Mouse (Mus musculus): ENCODE measurements at regions not wholly inside any gene's neighbourhood (a gene's known extent, or its start where the extent isn't known, plus 50 kb on each side); places are given as distances from the start of the nearest gene placed in this dataset.

DNA sequence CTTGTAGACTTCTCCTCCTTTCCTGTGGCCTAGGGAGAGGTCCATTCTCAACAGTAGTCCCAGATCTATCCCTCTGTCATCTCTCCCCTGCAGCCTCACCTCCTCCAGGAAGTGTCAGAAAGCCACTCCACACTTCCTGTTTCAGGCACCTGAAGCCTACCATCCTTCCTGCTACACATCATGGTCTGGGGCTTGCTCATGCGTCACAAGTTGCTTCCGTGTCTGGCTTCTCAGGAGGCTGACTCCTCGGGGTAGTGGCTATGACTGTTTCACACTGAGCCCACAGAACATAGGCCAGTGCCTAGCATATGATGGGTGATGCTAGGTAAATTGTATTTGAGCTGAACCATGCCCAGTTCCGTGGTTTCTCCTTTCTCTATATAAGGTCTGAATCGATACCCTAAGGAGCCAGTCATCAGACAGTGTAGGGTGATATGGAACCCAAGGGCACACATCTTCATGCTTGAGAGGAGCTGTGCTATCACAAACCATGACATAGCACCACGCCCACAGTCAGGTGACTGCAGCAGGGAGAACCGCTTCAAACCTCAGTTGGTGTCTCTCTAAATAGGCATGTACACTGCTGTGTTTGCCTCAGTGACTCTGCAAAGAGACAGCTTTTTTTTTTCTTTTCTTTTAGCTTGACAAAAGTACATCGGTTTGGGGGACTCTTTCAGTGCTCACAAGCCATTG lies 272.2 kb downstream of the Sec61b start:
- DNase-seq: no peak

DNA sequence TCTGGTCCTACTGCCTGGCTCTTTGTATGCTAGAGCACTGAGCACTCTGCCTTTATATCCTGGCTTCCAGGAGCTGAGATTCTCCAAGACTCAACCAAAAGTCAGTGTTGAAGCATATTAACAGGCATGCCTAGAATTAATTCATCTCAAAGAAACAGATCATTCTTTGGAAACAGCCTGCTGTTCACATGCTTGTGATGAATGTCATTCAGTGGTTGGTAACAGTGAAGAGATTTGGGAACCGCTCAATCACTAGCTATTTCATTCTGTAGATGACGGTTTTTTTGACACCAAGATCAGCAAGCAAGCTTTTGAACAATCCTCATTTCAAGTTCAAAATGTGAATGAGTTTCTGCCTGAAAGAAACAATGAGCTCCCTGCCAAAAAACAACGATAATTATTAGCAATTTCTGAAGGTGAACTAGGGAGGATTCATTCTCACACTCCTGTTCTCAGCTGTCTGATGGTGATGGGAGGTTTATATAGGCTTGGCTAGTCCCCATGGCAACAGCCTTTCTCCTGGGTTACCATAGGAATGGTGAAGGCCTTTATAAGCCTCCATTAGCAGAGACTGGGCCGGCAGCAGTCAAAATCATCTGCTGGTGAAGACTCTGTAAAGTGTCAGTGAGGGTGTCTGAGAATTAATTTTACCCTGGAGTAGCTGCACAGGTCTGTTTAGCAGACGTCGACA lies 272.6 kb upstream of the Nr4a3 start:
- DNase-seq: no peak

DNA sequence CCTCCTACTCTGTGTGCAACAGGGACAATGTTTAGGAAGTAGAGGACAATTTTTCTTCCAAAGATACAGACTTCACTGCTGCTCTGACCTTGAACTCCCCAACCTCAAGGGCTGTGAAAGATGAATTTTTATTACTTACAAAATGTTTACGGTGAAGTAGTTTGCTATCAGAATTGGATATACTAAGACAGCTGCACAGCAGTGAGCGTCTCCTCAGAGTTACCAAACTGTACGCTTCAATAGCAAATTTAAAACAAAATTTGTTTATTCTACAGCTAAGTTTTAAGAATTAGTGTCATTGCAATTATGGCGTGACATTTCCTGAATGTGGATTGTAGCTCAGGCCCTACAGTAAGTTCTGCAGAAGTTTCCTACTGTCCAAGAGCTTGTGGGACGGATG lies 270.3 kb upstream of the Nr4a3 start:
- no peak for DNase-seq

GRCm38 (mm10) chr4:47781039-47781438 lies 263.9 kb upstream of the Nr4a3 start:
- DNase-seq: no peak

- DNase-seq: no peak
Measured at GRCm38 (mm10) chr4:47796977-47797376, 248.0 kb upstream of the Nr4a3 start.

DNA sequence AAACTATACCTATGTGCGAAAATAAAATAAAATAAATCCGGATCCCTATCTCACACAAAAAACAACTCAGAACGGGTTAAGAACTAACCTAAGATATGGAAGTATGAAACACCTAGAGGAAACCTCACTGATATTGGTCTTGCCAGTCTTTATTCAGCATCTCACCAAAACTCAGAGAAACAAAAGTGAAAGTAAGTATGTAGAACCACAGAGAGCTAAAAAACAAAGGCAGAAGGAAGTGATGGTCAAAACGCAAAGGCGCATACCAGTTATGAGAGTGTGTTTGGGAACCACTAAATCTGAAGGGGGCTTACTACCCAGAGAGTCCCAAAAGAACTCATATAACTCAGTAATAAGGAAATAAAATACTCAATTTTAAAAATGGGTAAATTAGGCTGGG lies 245.8 kb upstream of the Nr4a3 start:
- no peak for DNase-seq

DNA sequence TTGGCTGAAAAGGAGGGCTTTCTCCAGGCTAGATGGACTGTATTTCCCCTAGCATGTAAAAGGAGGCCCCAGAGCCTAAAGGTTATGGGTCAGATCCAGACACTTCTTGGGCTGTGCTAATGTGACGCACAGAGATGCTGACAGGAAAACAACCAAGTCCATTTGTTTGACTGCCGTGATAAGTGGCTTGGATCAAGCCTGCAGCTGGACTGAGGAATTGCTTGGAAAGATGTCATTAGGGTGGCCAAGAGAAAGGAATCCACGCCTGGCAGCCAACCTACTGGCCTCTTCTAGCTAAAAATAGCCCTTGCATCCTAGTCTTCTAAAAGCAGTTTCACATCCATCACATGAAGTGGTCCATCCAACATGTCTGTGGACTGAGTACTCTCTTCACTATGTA lies 241.8 kb upstream of the Nr4a3 start:
- no peak for DNase-seq

GRCm38 (mm10) chr4:47807877-47808276 lies 237.1 kb upstream of the Nr4a3 start:
- no peak for DNase-seq

- DNase-seq: no peak
Measured at GRCm38 (mm10) chr4:47814030-47814429, 230.9 kb upstream of the Nr4a3 start.

- no peak for DNase-seq
Measured at GRCm38 (mm10) chr4:47818371-47819159, 226.4 kb upstream of the Nr4a3 start.

GRCm38 (mm10) chr4:47820562-47820961 lies 224.4 kb upstream of the Nr4a3 start:
- DNase-seq: no peak

- no peak for DNase-seq
Measured at GRCm38 (mm10) chr4:47823299-47823698, 221.7 kb upstream of the Nr4a3 start.

GRCm38 (mm10) chr4:47824083-47824482 lies 220.9 kb upstream of the Nr4a3 start:
- DNase-seq: no peak

GRCm38 (mm10) chr4:47832905-47833304 lies 212.0 kb upstream of the Nr4a3 start:
- no peak for DNase-seq

DNA sequence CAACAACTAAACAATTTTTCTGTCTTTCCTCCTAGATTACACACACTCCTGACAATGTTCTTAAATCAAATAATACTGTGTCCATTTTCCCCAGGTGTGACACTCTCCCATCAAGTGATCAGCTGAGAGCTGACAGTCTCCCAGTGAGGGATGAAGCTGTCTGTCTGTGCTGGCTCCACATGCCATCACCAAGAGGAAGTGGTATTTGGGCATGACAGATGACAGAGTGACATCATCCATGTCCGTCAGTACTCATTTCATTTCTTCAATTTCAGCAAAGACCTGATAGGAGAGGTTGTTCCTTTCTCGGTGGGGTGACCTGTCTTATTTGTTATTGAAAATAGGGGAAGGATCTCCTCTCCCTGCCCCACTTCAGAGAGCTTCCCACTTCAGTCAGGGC lies 206.5 kb upstream of the Nr4a3 start:
- no peak for DNase-seq

DNA sequence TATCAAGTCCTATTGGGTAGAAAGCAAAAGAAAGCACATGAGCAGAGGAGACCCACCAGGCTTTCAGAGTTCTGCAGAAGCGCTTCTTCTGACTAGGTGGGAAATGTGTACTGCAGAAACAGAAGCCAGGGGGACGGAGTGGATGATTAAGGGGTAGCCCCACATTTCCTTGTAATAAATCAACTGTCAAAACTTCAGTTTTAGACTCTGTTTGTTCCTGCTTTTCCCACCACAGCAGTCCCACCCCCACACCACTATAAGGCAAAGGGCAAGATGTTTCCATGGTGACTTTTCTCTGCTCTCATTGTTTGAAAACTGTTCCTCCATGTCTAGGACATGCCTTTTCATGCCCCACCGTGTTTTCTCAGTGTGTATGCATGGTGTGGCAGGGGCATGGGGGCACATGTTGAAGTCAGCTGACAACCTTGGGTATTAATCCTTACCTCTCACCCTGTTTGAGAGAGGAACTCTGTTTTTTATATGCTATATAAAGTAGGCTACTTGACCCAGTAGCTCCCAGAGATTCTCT lies 202.8 kb upstream of the Nr4a3 start:
- no peak for DNase-seq

DNA sequence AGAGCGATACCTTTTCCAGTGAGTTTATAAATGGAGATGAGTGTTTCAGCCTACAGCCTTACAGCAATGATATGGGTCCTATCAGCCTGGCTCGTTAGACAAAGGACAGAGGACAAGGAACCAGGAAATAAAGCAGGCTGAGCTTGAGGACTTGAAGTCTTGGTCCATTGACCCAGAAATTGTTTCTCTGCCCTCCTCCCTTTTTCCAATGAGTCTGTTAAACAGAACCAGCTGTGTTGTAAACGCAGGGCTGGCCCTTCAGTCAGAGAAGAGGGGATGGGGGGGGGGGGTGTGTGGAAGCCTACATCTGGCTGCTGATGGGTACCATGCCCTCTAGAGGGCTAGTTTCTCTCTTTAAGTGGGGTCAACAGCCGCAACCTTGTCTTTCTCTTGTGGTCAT lies 199.7 kb upstream of the Nr4a3 start:
- no peak for DNase-seq

- no peak for DNase-seq
Measured at GRCm38 (mm10) chr4:47846389-47847318, 198.3 kb upstream of the Nr4a3 start.

GRCm38 (mm10) chr4:47861151-47861550 lies 183.8 kb upstream of the Nr4a3 start:
- DNase-seq: no peak

DNA sequence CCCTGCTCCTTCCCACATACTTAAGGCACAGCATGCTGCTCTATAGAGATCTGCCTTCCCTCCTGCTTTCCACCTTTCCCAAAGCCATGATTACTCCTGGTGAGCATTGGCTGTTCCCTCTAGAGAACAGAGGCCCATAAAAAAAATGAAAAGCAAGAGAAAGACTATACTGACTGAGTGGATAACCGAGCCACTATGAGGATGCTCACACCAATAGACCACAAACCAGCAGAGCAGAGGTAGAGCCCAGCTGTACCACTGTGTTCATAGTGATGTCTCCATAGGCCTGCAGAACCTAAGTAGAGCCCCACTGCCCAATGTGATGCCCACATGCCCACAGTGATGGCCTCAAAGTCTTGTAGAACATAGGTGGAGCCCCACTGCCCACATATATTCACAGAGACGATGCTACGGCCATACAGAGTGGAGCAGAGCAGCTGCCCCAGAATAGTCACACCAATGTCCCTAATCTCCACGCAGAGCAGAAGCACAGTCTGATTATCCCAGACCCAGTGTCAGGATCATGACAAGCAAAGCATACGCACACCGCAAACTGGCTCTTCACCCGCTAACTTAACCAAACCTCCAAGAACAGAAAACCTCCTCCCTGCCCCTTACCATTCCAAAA lies 174.8 kb upstream of the Nr4a3 start:
- DNase-seq: no peak

- DNase-seq: no peak
Measured at GRCm38 (mm10) chr4:47870638-47871019, 174.3 kb upstream of the Nr4a3 start.

GRCm38 (mm10) chr4:47881560-47881959 lies 163.4 kb upstream of the Nr4a3 start:
- DNase-seq: no peak

All from kidney, postnatal 25 days (tissue).